Mouse (Mus musculus) CH12.LX (cell line): ENCODE results near the gene Plxnb2.

Experiments
- CHD2 ChIP-seq: IDR thresholded peaks from 2 replicates; pipeline ENCODE4 v1.6.1; 2011; ENCODE audit warnings: low read length, improper control_type of control experiment
- CTCF ChIP-seq, 2 experiments: IDR thresholded peaks in 1 of 2; conservative IDR thresholded peaks in 1 of 2; 2 replicates each; pipeline ENCODE4 v1.5.1; 2011 to 2012; ENCODE audit warnings: low read depth in 2 of 2, low read length in 2 of 2, improper control_type of control experiment in 1 of 2, inconsistent platforms in 1 of 2, mild to moderate bottlenecking in 1 of 2, moderate library complexity in 1 of 2
- EP300 ChIP-seq: IDR thresholded peaks from 2 replicates; pipeline ENCODE4 v1.6.1; 2011; ENCODE audit warnings: low read length, improper control_type of control experiment
- ETS1 ChIP-seq: conservative IDR thresholded peaks from 2 replicates; pipeline ENCODE4 v1.6.1; 2012; ENCODE audit warnings: low read depth, mild to moderate bottlenecking, inconsistent platforms, low read length, improper control_type of control experiment, moderate library complexity
- HCFC1 ChIP-seq: IDR thresholded peaks from 2 replicates; pipeline ENCODE4 v1.6.1; 2012; ENCODE audit warnings: low read depth, mild to moderate bottlenecking, inconsistent platforms, low read length, improper control_type of control experiment
- JUN ChIP-seq: IDR thresholded peaks from 2 replicates; pipeline ENCODE4 v1.6.1; 2011; ENCODE audit warnings: low read depth, mild to moderate bottlenecking, low read length, improper control_type of control experiment, moderate library complexity; ENCODE audit not compliant: insufficient read depth
- POLR2A ChIP-seq: IDR thresholded peaks from 2 replicates; pipeline ENCODE4 v1.6.1; 2011; ENCODE audit warnings: low read depth, mild to moderate bottlenecking, improper control_type of control experiment, low read length
- SMC3 ChIP-seq: IDR thresholded peaks from 2 replicates; pipeline ENCODE4 v1.6.1; 2011; ENCODE audit warnings: low read depth, low read length, improper control_type of control experiment
- TBP ChIP-seq: conservative IDR thresholded peaks from 2 replicates; pipeline ENCODE4 v1.6.1; 2011; ENCODE audit warnings: low read depth, low read length, improper control_type of control experiment
- USF2 ChIP-seq: conservative IDR thresholded peaks from 2 replicates; pipeline ENCODE4 v1.6.1; 2011; ENCODE audit warnings: low read depth, low read length, improper control_type of control experiment

GRCm38 (mm10) chr15:89158516-89158915, 22.1 kb downstream of the Plxnb2 start:
- no peak for TF ChIP-seq CTCF (conservative IDR thresholded peaks at IDR 0.05 in 1 of 2, IDR thresholded peaks at IDR 0.05 in 1 of 2; ENCODE audit: low read depth in 2 of 2, low read length in 2 of 2)
- no peak for TF ChIP-seq SMC3
- no peak for TF ChIP-seq POLR2A
- TF ChIP-seq TBP, result no peak
- TF ChIP-seq JUN, result no peak
- TF ChIP-seq HCFC1, result no peak
- no peak for TF ChIP-seq EP300
- TF ChIP-seq CHD2, result no peak
- no peak for TF ChIP-seq USF2
- no peak for TF ChIP-seq ETS1
